Mouse (Mus musculus): ENCODE measurements around the gene Cd81.

GRCm38 (mm10) chr7:143020040-143020439 lies 32.5 kb upstream of the Cd81 start:
- TF ChIP-seq CTCF (IDR thresholded peaks at IDR 0.05; ENCODE audit: low read depth, low read length) (no peak), POLR2A (IDR thresholded peaks at IDR 0.05; ENCODE audit: extremely low read depth, insufficient read depth, low read length) (no peak)

All from liver, adult 2 months (tissue).